Mouse (Mus musculus) intestine, postnatal 0 days (tissue): ENCODE results near the gene Asphd2. TPM values are rescaled to one million over a fixed set of nuclear protein-coding genes. Genes with fewer than 3 reads are reported as not detected.

Experiments used
- ATAC-seq: fragments of 200-750 bp; cut with Nextera tagmentation; 2 replicates; pipeline ENCODE4 v1.8.0; 2017; ENCODE audit warnings: mild to moderate bottlenecking, moderate TSS enrichment, moderate library complexity
- H3K27ac ChIP-seq: fragments of 300-500 bp; sonication (generic); 2 replicates; pipeline ENCODE4 v1.5.1; 2014; ENCODE audit warnings: mild to moderate bottlenecking, low read depth, low read length, moderate library complexity
- H3K27me3 ChIP-seq: fragments of 300-500 bp; sonication (generic); replicated peaks from 2 replicates; pipeline ENCODE4 v1.6.1; 2014; ENCODE audit warnings: low read length, mixed read lengths; ENCODE audit not compliant: control insufficient read depth, insufficient read depth
- H3K36me3 ChIP-seq: fragments of 300-500 bp; sonication (generic); 2 replicates; pipeline ENCODE4 v1.6.1; 2014; ENCODE audit warnings: mild to moderate bottlenecking, moderate library complexity; ENCODE audit not compliant: control insufficient read depth, insufficient read depth
- H3K4me1 ChIP-seq: fragments of 300-500 bp; sonication (generic); replicated peaks from 2 replicates; pipeline ENCODE4 v1.6.1; 2014; ENCODE audit warnings: antibody characterized with exemption, low read length, mixed read lengths; ENCODE audit not compliant: control insufficient read depth, insufficient read depth
- H3K4me2 ChIP-seq: fragments of 300-500 bp; sonication (generic); replicated peaks from 2 replicates; pipeline ENCODE4 v1.6.1; 2014; ENCODE audit warnings: low read depth, mild to moderate bottlenecking, moderate library complexity
- H3K4me3 ChIP-seq: fragments of 300-500 bp; sonication (generic); 2 replicates; pipeline ENCODE4 v1.5.1; 2014; ENCODE audit warnings: low read depth, low read length
- H3K9ac ChIP-seq: fragments of 300-500 bp; sonication (generic); 2 replicates; pipeline ENCODE4 v1.6.1; 2014; ENCODE audit warnings: mild to moderate bottlenecking, low read depth, low read length
- H3K9me3 ChIP-seq: fragments of 300-500 bp; sonication (generic); 2 replicates; pipeline ENCODE4 v1.6.1; 2016; ENCODE audit warnings: mixed run types; ENCODE audit not compliant: control insufficient read depth
- CTCF ChIP-seq: sonication (generic); IDR thresholded peaks from 2 replicates; pipeline ENCODE4 v1.5.1; 2016; ENCODE audit warnings: low read depth, mild to moderate bottlenecking, control low read depth, antibody characterized with exemption, moderate library complexity
- WGBS: fragments of 180-500 bp; shearing (Covaris S2); extraction: QIAGEN DNeasy Blood & Tissue Kit; methylation state at CpG from one replicate; pipeline ENCODE4 v1.1.7; 2014; 5-methylcytosine and 5-hydroxymethylcytosine counted together
- polyA plus RNA-seq: library from polyadenylated mRNA; unstranded; fragments of >200 nt; fragmentation: Nextera tagmentation; extraction: Ambion mirVana; gene quantifications from 2 replicates; pipeline ENCODE4 v1.2.1, GENCODE M21; 2015

Gene Asphd2
- polyA plus RNA-seq, 1 experiment from 2014 or later: 4.6 TPM

DNA sequence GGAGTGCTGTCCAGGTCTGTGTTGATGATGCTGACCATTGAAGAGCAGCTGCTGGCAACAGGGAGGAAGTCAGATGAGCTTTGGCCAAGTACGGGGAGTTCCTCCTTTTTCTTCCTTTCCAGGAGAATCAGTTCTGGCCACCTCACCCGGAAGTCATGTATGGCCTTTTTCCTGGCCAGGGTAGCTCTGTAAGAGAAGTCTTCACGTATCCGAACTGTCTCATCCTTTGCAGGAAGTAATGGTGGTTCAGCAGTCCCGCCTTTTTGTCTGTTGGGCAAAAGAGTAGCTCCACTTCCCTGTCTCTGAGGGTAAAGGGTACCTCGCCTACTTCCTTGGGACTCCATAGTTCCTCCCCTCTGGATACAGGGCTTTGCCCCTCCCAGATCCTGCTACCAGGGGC is 39.2 kb downstream of the Asphd2 start:
- no peak for TF ChIP-seq CTCF
- no peak overlapping the region for H3K4me3 ChIP-seq
- no peaks in the 10 kb centered on the region for H3K27me3 ChIP-seq
- peaks cover 50% of the 10 kb centered on the region for H3K36me3 ChIP-seq
- no peak overlapping the region for H3K4me2 ChIP-seq
- peak overlapping the region; percentile 35; the same call in 1 of the 2 replicates for H3K27ac ChIP-seq
- H3K9ac ChIP-seq: no peak overlapping the region
- no peaks in the 10 kb centered on the region for H3K9me3 ChIP-seq
- 70% methylated on average over 6 of the region's 6 CpGs for WGBS
- 0 out of 2 replicates have a peak, but pooled peaks have one; percentile 5 for ATAC-seq
- no peaks in the 10 kb centered on the region for H3K4me1 ChIP-seq

DNA sequence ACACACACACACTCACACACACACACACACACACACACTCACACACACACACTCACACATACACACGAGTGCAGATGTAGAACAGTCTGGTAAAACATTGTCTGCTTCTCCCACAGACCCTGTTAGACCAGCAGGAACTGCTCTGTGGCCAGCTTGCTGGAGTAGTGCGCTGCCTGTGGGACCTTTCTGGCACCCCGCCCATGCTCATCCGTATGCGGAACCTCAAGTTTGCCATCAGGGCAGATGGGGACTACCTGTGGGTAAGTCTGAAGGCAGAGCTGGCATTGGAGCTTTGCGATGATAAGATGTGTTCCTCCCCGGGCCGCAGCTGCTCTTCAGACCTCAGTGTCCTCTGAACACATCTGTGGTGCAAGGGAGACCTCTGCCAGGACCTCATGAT is 45.5 kb downstream of the Asphd2 start:
- no peaks in the 10 kb centered on the region for H3K9me3 ChIP-seq
- no peak overlapping the region for H3K9ac ChIP-seq
- TF ChIP-seq CTCF: no peak
- no peaks in the 10 kb centered on the region for H3K4me1 ChIP-seq
- no peak overlapping the region for H3K4me3 ChIP-seq
- no peak overlapping the region for H3K4me2 ChIP-seq
- H3K27me3 ChIP-seq: no peaks in the 10 kb centered on the region
- H3K27ac ChIP-seq: no peak overlapping the region
- no peak for ATAC-seq
- WGBS: 84% methylated on average over 8 of the region's 8 CpGs
- H3K36me3 ChIP-seq: peaks cover 66% of the 10 kb centered on the region

DNA sequence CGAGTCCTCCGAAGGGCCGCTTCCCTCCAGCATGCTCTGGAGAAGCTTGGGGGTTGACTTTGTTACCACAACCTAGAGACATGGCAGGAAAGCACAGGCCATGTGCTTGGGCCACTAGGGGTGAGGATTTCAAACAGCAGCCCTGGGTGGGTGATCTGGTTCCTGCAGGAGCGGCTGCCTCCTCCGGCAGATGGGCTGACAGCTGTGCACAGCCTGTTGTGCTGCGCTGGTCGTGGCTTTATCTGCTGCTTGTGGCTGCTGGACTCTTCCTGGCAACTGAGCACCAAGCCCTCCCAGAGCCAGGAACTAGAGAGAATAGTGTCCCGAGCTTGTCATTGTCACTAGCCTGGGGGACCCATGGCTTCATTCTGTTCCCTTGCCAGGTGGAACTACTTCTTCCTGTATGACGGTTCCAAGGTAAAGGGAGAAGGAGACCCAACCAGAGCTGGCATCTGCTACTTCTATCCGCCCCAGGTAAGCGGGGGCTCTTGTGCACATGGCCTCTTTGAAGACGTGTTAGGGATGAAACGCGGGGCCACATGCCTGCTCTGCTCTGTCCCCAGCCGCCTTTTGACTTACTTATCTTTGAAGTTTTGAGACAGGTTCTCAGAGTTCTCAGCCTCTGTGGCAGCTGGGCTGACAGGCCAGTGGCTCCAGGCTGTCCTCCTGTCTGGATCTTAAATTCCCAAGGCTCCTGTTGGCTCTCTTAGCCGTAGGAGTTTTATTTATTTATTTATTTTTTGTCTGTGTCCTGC is 48.3 kb downstream of the Asphd2 start:
- no peak for ATAC-seq
- Histone ChIP-seq H3K4me2 (peak overlapping the region; percentile 51), H3K36me3 (peaks cover 49% of the 10 kb centered on the region), H3K9me3 (no peaks in the 10 kb centered on the region), H3K4me1 (peaks cover 3% of the 10 kb centered on the region; the same call in 1 of the 2 replicates), H3K27ac (no peak overlapping the region), H3K27me3 (no peaks in the 10 kb centered on the region), H3K4me3 (no peak overlapping the region; the same call in 1 of the 2 replicates), H3K9ac (no peak overlapping the region)
- TF ChIP-seq CTCF: no peak
- 72% methylated on average over 16 of the region's 16 CpGs for WGBS

GRCm38 (mm10) chr5:112344092-112344960 is 50.3 kb downstream of the Asphd2 start:
- H3K36me3 ChIP-seq: peaks cover 35% of the 10 kb centered on the region
- 46% methylated on average over 6 of the region's 6 CpGs for WGBS
- H3K27me3 ChIP-seq: no peaks in the 10 kb centered on the region
- TF ChIP-seq CTCF: no peak
- peak overlapping the region; percentile 4; the same call in 1 of the 2 replicates for H3K4me3 ChIP-seq
- peaks cover 3% of the 10 kb centered on the region; the same call in 1 of the 2 replicates for H3K4me1 ChIP-seq
- no peaks in the 10 kb centered on the region for H3K9me3 ChIP-seq
- ATAC-seq: peak; percentile 84
- H3K27ac ChIP-seq: peak overlapping the region; percentile 88
- H3K4me2 ChIP-seq: peak overlapping the region; percentile 77
- no peak overlapping the region for H3K9ac ChIP-seq

DNA sequence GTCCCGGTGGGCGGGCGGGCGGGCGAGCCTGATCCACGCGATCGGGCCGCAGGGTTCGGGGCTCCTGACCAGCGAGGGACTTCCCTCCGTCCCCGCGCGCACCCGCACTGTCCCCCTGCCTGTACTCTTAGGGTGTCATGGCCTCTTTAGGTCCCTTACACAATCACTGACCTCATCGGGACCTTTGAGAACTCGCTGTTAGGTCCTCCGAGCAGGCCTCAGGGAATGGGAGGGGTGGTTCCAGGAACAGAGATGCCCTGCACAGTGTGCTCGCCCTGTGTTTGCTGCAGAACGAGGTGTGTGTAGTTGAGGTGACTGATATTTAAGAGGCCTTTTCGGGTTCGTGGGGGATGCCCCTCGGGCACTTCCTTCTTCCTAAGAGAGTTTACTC is 51.5 kb downstream of the Asphd2 start:
- Histone ChIP-seq H3K27ac (peak overlapping the region; percentile 88), H3K9ac (peak overlapping the region; percentile 76), H3K4me2 (peak overlapping the region; percentile 77), H3K4me1 (peaks cover 3% of the 10 kb centered on the region; the same call in 1 of the 2 replicates), H3K9me3 (no peaks in the 10 kb centered on the region), H3K4me3 (peak overlapping the region; percentile 78), H3K36me3 (peaks cover 32% of the 10 kb centered on the region), H3K27me3 (no peaks in the 10 kb centered on the region)
- under 1% methylated on average over 24 of the region's 24 CpGs for WGBS
- TF ChIP-seq CTCF: no peak
- ATAC-seq: peak; percentile 70
